Mouse (Mus musculus): ENCODE results near the gene Cd84. TPM values are rescaled to one million over a fixed set of nuclear protein-coding genes. Genes with fewer than 3 reads are reported as not detected.

Cd84 gene
- polyA plus RNA-seq, 1 experiment = 4.7 TPM

DNA sequence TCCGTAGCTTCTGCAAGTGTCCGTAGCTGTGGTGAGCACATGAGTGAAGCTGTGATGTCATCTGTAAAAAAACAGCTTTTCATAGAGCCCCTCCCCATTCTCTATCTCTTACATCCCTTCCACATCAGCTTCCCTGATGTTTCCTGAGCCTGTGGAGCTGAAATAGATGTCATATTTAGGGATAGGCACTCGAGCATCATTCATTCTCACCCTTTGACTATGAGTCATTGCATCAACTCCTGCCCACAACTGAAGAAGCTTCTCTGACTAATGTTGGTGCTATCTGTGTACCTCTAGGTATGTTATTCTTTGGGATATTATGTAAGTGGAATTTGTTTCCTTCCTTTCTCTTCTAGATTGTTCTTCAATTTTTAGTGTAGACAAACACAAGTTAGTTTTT is 85.4 kb downstream of the Cd84 start:
- H3K27ac ChIP-seq (replicated peaks; ENCODE audit: low read depth, low read length) = no peak overlapping the region
- no peak overlapping the region for H3K4me3 ChIP-seq (ENCODE audit: insufficient read depth, low read depth, low read length)
- no peaks in the 10 kb centered on the region for H3K4me1 ChIP-seq (ENCODE audit: control insufficient read depth, insufficient read depth, insufficient read length, low read length)

DNA sequence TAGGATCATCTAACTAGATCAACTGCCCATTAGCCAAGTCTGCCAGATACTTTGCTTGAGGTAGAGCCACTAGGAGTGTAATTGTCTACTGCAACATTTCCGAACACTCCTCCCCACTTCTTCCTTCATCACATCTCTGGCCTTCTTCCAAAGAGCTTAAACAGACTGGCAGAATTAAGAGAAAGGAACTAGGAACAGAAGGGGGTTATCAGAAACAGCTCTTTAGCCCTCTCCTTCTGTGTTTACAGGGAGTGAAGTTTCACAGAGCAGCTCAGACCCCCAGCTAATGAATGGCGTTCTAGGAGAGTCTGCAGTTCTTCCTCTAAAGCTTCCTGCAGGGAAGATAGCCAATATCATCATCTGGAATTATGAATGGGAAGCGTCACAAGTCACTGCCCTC is 94.4 kb downstream of the Cd84 start:
- H3K27ac ChIP-seq (replicated peaks; ENCODE audit: low read depth, low read length) = no peak overlapping the region
- no peaks in the 10 kb centered on the region for H3K4me1 ChIP-seq (ENCODE audit: control insufficient read depth, insufficient read depth, insufficient read length, low read length)
- H3K4me3 ChIP-seq (ENCODE audit: insufficient read depth, low read depth, low read length) = no peak overlapping the region

DNA sequence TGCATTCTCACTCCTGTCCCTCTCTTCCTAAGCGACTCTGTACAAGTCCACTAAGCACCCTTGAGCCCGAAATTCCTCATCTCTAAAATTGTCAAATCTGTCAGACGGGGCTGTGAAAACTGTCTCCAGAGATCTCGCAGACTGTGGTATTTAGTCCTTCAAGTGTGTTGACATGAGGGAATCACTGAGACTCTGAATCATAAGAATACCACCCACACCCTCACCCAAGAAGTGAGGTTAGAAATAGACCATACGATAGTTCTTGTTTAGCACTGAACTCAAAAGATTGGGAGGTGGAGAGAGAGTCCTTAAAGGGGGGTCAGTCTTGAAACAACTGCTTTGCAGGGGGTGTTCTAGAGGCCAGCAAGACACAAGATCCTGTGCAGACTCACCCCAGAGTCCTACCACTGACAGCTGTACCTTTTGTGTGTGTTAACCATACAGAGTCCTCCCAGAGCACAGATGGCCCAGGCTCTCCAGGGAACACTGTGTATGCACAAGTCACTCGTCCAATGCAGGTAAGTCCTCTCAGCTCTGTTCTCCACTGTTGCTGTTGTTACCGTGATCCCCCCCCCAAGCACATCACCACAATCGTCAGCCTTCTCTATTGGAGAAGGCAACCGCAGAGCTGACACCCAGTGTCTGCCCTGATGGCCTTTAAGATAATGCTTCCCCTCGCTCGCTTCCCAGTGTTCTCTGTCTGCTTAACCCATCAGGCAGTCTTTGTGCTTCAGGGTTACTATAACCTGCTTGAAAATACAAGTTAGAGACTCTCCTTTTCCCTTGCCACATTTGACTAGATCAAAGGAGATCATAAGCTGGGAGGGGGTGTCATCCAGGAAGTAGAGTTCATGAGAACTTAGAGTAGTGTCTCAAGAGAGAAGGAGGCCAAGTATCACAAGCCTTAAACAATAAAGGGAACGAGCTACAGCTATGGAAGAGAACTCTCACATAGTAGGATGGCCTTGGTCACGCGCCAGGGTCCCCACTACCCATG is 99.8 kb downstream of the Cd84 start:
- Histone ChIP-seq H3K4me1 (ENCODE audit: control insufficient read depth, insufficient read depth, insufficient read length, low read length) (no peaks in the 10 kb centered on the region), H3K4me3 (ENCODE audit: insufficient read depth, low read depth, low read length) (no peak overlapping the region), H3K27ac (replicated peaks; ENCODE audit: low read depth, low read length) (no peak overlapping the region)

Other genes starting within 250 kb of the Cd84 start
- gene Ly9, start 232.3 kb upstream of the Cd84 start, polyA plus RNA-seq (2012; ENCODE audit: insufficient read depth, insufficient read length, missing spikeins) = 0.95 TPM in 1 of 2 replicates, not detected in the other
- 1.0 and 1.6 TPM in 2 replicates for gene Slamf7, start 186.7 kb upstream of the Cd84 start, polyA plus RNA-seq (2012; ENCODE audit: insufficient read depth, insufficient read length, missing spikeins)
- gene Cd48, start 157.7 kb upstream of the Cd84 start, polyA plus RNA-seq (2012; ENCODE audit: insufficient read depth, insufficient read length, missing spikeins) = 4.8 and 7.1 TPM in 2 replicates
- gene Slamf1, start 72.6 kb upstream of the Cd84 start, polyA plus RNA-seq (2012; ENCODE audit: insufficient read depth, insufficient read length, missing spikeins) = not detected in 2 replicates
- gene Gm10521, start 56.0 kb downstream of the Cd84 start, polyA plus RNA-seq (2012; ENCODE audit: insufficient read depth, insufficient read length, missing spikeins) = 0.40 TPM in 1 of 2 replicates, not detected in the other
- not detected in 2 replicates for gene Slamf6, start 77.8 kb downstream of the Cd84 start, polyA plus RNA-seq (2012; ENCODE audit: insufficient read depth, insufficient read length, missing spikeins)
- 0.58 TPM in 1 of 2 replicates, not detected in the other for gene Vangl2, start 188.7 kb downstream of the Cd84 start, polyA plus RNA-seq (2012; ENCODE audit: insufficient read depth, insufficient read length, missing spikeins)
- not detected in 2 replicates for gene Nhlh1, start 217.9 kb downstream of the Cd84 start, polyA plus RNA-seq (2012; ENCODE audit: insufficient read depth, insufficient read length, missing spikeins)
- gene Copa, start 242.8 kb downstream of the Cd84 start, polyA plus RNA-seq (2012; ENCODE audit: insufficient read depth, insufficient read length, missing spikeins) = 73.4 and 75.2 TPM in 2 replicates
- gene Ncstn, start 243.1 kb downstream of the Cd84 start, polyA plus RNA-seq (2012; ENCODE audit: insufficient read depth, insufficient read length, missing spikeins) = 25.1 and 29.6 TPM in 2 replicates